Mouse (Mus musculus) brown adipose tissue, adult 24 weeks (tissue): ENCODE data around the gene Rsu1. TPM values are rescaled to one million over a fixed set of nuclear protein-coding genes. Genes with fewer than 3 reads are reported as not detected.
"Not testable (repeated sequence)": the region's sequence is repeated elsewhere in the genome, so short reads cannot be mapped to it uniquely, and the experiment has no call there.

Experiments used
- H3K27ac ChIP-seq: fragments of 200-500 bp; replicated peaks from 2 replicates; pipeline ENCODE4 v1.5.1; 2012; ENCODE audit warnings: low read depth, mild to moderate bottlenecking, low read length
- H3K4me1 ChIP-seq: fragments of 200-500 bp; 2 replicates; pipeline ENCODE4 v1.6.1; 2012; ENCODE audit warnings: low read length, mixed read lengths; ENCODE audit not compliant: control insufficient read depth, insufficient read depth, insufficient read length
- H3K4me3 ChIP-seq: fragments of 200-500 bp; 2 replicates; pipeline ENCODE4 v1.5.1; 2012; ENCODE audit warnings: low read depth, mild to moderate bottlenecking, low read length, moderate library complexity; ENCODE audit not compliant: insufficient read depth
- polyA plus RNA-seq: library from polyadenylated mRNA; stranded (reverse); fragments of >200 nt; gene quantifications from 2 replicates; pipeline ENCODE4 v1.2.4, GENCODE M21; 2012; ENCODE audit not compliant: missing spikeins, insufficient read depth, insufficient read length

The Rsu1 gene
- polyA plus RNA-seq, 1 experiment, result 59.4 TPM

GRCm38 (mm10) chr2:13195540-13195939 lies 75.7 kb downstream of the Rsu1 start:
- Histone ChIP-seq H3K27ac (no peak overlapping the region), H3K4me3 (no peak overlapping the region), H3K4me1 (no peaks in the 10 kb centered on the region)

DNA sequence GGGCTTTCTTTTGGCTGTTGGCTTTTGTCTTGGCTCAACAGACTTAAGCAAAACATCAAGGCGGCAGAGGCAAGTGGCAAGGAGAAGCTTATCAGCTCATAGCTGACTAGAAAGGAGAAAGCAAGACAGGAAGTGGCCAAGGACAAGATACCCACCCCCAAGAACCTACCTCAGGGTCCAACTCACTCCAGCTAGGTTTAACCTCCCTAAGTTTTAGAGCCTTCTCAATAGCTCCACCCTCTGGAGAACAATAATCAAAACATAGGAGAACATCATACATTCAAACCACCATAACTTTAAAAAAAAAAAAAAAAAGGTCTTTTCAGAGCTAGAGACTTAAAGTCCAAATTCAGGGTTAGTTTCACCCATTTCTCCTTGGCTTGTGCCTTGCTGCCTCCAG lies 79.1 kb downstream of the Rsu1 start:
- no peak overlapping the region for H3K4me3 ChIP-seq
- H3K4me1 ChIP-seq, result no peaks in the 10 kb centered on the region
- H3K27ac ChIP-seq, result no peak overlapping the region

- H3K4me1 ChIP-seq, result no peaks in the 10 kb centered on the region
- no peak overlapping the region for H3K27ac ChIP-seq
- no peak overlapping the region for H3K4me3 ChIP-seq
Observed at GRCm38 (mm10) chr2:13190767-13191166, 80.4 kb downstream of the Rsu1 start.

- Histone ChIP-seq H3K4me3 (no peak overlapping the region), H3K27ac (no peak overlapping the region), H3K4me1 (no peaks in the 10 kb centered on the region)
Observed at GRCm38 (mm10) chr2:13188831-13189495, 82.3 kb downstream of the Rsu1 start.

DNA sequence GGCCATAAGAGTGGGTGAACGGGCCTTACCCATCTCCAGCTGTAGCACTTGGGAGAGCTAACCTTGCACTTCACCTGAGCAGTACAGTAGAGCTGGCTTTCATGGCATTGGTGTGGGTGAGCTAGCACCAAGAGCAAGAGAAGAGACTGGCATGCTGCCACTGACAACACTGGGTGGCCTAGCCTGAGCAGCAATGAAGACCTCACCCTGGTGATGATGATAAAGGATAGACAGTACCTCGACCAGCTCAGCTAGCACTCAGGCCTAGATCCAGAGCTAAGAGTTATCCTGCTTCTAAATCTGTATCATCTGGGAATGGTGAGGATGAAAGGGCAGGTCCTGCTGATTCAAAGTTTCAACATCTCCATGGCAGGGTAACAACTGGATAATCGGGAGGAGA lies 88.1 kb downstream of the Rsu1 start:
- H3K27ac ChIP-seq, result no peak overlapping the region

DNA sequence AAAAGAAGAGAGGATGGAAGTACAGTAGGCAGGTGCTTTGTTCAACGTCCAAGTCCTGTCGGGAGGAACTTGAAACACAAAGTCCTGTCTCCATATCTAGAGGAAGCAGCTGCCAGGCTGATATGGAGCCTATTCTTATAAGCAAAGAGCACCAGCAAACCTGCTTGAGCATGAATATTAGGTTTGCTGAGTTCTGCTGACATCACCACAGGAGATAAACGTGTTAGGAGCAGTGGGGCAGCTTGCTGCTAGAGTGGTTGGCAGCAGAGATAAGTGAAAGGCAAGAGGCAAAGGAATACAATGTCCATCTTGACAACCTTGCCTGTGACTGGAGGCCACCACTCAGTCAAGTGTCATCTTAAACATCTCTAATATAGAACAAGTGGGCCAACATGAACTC lies 89.3 kb downstream of the Rsu1 start:
- H3K4me1 ChIP-seq, H3K27ac ChIP-seq: not testable (repeated sequence)

More for the DNA sequence above, 88.1 kb downstream of the Rsu1 start:
- H3K4me1 ChIP-seq, result no peaks in the 10 kb centered on the region
- no peak overlapping the region for H3K4me3 ChIP-seq

DNA sequence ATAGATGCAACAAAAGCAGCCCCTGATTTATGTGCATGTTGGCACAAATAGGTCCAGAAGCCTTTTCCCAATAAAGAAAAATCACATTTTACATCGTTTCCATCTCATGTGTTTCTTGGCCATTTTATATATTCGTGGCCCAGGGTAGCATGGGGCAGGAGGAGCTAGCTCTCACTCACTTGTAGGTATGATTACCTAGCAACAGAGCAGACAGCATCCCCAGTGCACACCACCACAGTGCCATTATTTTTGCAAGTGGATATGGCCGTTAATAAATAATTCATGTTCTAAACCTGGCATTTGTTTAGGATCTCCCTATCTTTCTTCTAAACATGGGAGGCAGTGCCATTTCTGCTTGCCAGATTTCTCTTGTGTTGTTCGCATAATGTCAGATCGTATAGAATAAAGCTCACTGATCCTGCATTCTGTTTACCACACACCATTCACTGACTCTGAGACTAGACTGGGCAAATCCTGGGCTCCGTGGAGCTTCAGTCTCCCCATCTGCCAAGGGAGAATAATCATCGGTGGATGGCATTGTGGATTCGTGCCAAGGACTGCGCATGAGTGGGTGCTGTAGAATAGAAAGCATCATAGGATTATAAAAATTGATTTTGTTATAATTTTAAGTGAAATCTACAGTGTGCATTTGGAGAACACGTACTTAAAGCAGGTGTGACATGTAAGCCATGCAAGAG lies 93.4 kb downstream of the Rsu1 start:
- Histone ChIP-seq H3K27ac (no peak overlapping the region), H3K4me1 (peaks cover 5% of the 10 kb centered on the region; the same call in 1 of the 2 replicates), H3K4me3 (no peak overlapping the region)

More for the DNA sequence above, 89.3 kb downstream of the Rsu1 start:
- H3K4me3 ChIP-seq, result not testable (repeated sequence)

GRCm38 (mm10) chr2:13176304-13176620 lies 95.0 kb downstream of the Rsu1 start:
- Histone ChIP-seq H3K4me3 (no peak overlapping the region), H3K27ac (no peak overlapping the region), H3K4me1 (peaks cover 5% of the 10 kb centered on the region; the same call in 1 of the 2 replicates)

DNA sequence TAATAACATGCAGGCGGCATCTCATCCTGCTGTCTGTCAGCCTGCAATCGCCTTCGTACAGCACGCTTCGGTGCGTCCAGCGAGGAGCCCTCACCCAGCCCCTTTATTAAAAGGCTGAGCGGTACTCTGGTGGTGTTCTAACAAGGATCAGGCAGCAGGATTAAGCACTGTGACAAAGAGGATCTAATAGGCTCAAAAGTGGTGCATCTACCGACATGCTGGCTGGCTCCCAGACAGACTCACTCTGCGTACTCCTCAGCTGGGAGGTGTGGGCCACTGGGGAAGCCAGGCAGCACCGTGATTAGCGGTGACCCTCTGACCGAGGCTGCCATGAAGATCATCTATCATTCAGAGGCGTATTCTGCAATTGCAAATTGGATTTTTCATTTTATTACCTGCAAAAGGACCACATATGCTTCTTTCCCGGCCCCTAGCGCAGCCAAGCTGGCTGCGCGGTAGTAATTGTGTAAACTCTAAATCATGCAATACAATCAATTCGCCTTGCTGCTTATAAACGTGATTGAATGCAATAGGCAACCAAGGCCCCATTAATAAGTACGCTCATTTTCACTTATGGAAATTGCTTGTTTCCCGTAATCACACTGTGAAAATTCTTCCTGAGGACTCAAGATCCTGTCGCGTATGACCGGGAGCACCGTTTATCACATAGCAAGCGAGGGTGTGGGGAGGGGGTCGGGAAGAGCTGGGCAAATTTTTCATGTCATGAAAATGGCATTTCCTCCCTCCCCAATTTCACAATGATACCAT lies 95.5 kb downstream of the Rsu1 start:
- no peak overlapping the region for H3K27ac ChIP-seq
- peaks cover 5% of the 10 kb centered on the region; the same call in 1 of the 2 replicates for H3K4me1 ChIP-seq
- H3K4me3 ChIP-seq, result no peak overlapping the region

DNA sequence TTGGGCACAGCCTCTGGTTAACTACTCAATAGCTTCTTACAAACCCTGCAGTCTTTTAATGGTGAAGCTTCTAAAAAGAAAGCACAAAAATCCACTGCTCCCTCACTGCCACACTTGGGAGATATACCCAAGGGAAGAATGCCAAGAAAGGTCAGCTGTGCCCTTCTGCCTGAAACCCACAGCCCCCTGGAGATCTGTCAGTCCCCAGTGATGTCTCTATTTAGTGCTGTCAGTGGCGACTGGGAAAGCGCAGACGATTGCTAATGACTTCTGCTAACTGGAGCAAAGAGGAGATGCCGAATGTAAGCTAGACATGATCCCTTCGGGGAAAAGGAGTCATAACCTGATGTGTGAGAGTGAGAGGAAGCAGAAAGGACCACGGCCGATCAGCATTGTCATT lies 96.8 kb downstream of the Rsu1 start:
- Histone ChIP-seq H3K4me1 (peaks cover 5% of the 10 kb centered on the region; the same call in 1 of the 2 replicates), H3K4me3 (no peak overlapping the region), H3K27ac (no peak overlapping the region)

GRCm38 (mm10) chr2:13170651-13171050 lies 100.6 kb downstream of the Rsu1 start:
- Histone ChIP-seq H3K4me1 (peaks cover 5% of the 10 kb centered on the region; the same call in 1 of the 2 replicates), H3K27ac (no peak overlapping the region)

DNA sequence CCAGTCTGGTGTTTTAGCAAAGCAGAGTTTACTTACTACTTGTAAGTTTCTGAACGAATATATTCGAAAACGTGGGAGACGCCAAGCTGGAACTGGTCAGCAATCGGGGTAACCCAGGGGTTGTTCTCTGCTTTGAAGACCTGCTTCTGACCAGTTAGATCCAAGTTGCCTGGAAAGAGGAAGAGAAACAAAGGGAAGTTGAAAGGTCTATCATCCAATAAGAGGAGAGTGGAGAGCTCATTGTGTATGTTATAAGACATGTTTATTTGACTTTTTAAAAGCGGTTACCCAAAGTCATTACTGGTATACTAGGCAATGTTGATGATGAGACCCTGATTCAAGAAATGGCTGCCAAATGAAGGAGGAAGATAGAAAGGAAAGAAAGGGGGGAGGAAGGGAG lies 101.3 kb downstream of the Rsu1 start:
- no peak overlapping the region for H3K4me3 ChIP-seq
- peaks cover 4% of the 10 kb centered on the region; the same call in 1 of the 2 replicates for H3K4me1 ChIP-seq
- H3K27ac ChIP-seq, result no peak overlapping the region

More at GRCm38 (mm10) chr2:13170651-13171050, 100.6 kb downstream of the Rsu1 start:
- H3K4me3 ChIP-seq, result no peak overlapping the region

- H3K4me1 ChIP-seq, result no peaks in the 10 kb centered on the region
- H3K27ac ChIP-seq, result no peak overlapping the region
- no peak overlapping the region for H3K4me3 ChIP-seq
Observed at GRCm38 (mm10) chr2:13169158-13169890, 101.9 kb downstream of the Rsu1 start.

DNA sequence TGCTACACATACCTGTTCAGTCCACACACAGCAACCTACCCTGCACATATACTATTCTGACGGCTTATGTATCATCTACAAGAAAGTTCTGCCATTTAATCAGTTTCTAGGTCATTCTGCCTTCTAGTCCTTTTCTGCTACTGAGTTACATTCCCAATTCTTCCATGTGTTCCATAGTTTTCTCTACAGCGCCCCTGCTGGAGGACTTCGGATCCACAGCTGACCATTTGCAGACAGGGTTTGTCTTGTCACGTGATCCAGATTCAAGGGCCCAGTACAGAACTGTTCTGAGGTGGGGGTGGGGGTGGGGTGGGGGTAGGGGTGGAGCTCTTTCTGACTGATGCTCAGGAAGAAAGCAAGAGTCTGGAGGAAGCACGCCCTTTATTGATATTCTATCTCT lies 102.5 kb downstream of the Rsu1 start:
- Histone ChIP-seq H3K4me3 (no peak overlapping the region), H3K27ac (no peak overlapping the region)

DNA sequence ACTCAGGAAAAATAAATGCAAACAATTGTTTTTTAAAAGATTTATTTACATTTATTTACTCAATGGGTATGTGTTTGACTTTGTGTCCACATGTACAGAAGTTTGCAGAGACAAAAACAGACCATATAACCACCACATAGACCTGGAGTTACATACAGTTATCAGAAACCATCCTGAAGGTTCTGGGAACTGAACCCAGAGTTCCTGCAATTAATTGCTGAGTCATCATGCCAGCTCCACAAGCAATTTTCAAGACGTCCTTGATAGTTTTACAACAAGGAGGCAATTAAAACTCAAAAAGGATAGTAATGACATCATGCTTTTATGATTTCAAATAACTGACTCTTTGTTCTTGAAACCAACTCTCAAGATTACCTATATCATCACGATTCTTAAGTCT lies 109.5 kb downstream of the Rsu1 start:
- no peaks in the 10 kb centered on the region for H3K4me1 ChIP-seq

More for the DNA sequence above, 102.5 kb downstream of the Rsu1 start:
- no peaks in the 10 kb centered on the region for H3K4me1 ChIP-seq

More for the DNA sequence above, 109.5 kb downstream of the Rsu1 start:
- Histone ChIP-seq H3K27ac (no peak overlapping the region), H3K4me3 (no peak overlapping the region)
